In the genomic region with DNA sequence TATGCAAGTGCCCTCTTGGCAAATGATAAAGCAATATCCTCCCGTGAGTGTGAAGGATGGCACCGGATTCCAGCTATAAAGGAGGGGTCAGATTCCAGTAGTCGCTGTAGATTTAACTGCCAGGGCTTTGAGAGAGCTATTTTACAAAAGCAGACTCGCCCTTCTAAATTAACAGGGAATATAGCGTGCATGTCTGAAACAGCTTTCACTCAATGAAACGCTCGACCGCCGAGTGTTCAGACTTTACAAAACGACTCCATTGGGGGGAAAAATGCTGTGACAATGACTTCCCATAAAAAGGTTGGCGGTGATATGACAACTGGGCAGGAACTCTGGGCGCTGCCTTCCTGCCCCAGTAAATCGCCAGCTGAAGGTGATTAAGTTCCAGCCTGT, we compare ENCODE assay signal across 7 mouse cellular contexts. TPM values are rescaled to one million over a fixed set of nuclear protein-coding genes. Genes with fewer than 3 reads are reported as not detected.
DNase-seq lines count a peak whose midpoint lies in the region; ATAC-seq and TF ChIP-seq lines count a peak whose summit lies in the region.

No protein-coding gene starts in this region.

- H3K4me2 ChIP-seq in lung, embryonic 16.5 days (ENCODE audit: low read depth, low read length): peak overlapping the region; percentile 79
- H3K4me2 ChIP-seq in forebrain, embryonic 14.5 days (ENCODE audit: low read length): peak overlapping the region; percentile 75
- H3K4me2 ChIP-seq in limb, embryonic 13.5 days (replicated peaks): peak overlapping the region; percentile 85

- H3K27me3 ChIP-seq in lung, embryonic 16.5 days (ENCODE audit: control insufficient read depth, insufficient read depth, low read depth, low read length): no peaks in the 10 kb centered on the region
- H3K27me3 ChIP-seq in forebrain, embryonic 14.5 days (replicated peaks; ENCODE audit: control insufficient read depth, insufficient read depth, low read length): no peaks in the 10 kb centered on the region
- H3K27me3 ChIP-seq in limb, embryonic 13.5 days: no peaks in the 10 kb centered on the region
- H3K27me3 ChIP-seq in small intestine, adult 2 months (ENCODE audit: control insufficient read depth, insufficient read depth, low read length): peaks cover 5% of the 10 kb centered on the region; the same call in 1 of the 2 replicates

- no peak for TF ChIP-seq CTCF in small intestine, adult 2 months (IDR thresholded peaks at IDR 0.05; ENCODE audit: extremely low read depth, insufficient read length, insufficient replicate concordance, low read depth, low read length)

- H3K27ac ChIP-seq in lung, embryonic 16.5 days (ENCODE audit: low read length): peak overlapping the region; percentile 81
- H3K27ac ChIP-seq in forebrain, embryonic 14.5 days (ENCODE audit: low read depth, low read length): peak overlapping the region; percentile 91
- peak overlapping the region; percentile 67; the same call in 1 of the 2 replicates for H3K27ac ChIP-seq in limb, embryonic 13.5 days
- peak overlapping the region; percentile 19; the same call in 1 of the 2 replicates for H3K27ac ChIP-seq in small intestine, adult 2 months (ENCODE audit: insufficient read depth, low read depth, low read length)

- no peak for DNase-seq in lung, postnatal 4 days
- peak; percentile 52 for DNase-seq in forebrain, embryonic 14.5 days (ENCODE audit: low spot score)
- no peak for DNase-seq in right cerebral cortex, postnatal 36 days (ENCODE audit: low spot score in 2 of 2)
- DNase-seq in cerebellum, postnatal 4 days (ENCODE audit: low spot score in 2 of 2): no peak

- no peaks in the 10 kb centered on the region for H3K36me3 ChIP-seq in lung, embryonic 16.5 days (ENCODE audit: control insufficient read depth, insufficient read depth, low read length)
- H3K36me3 ChIP-seq in forebrain, embryonic 14.5 days (ENCODE audit: control insufficient read depth, insufficient read depth, low read length): no peaks in the 10 kb centered on the region
- 0 out of 2 replicates have a peak, but pooled peaks cover 5% of the 10 kb centered on the region for H3K36me3 ChIP-seq in limb, embryonic 13.5 days
- no peaks in the 10 kb centered on the region for H3K36me3 ChIP-seq in small intestine, adult 2 months (ENCODE audit: control insufficient read depth, insufficient read depth, low read length)

- no peak for ATAC-seq in lung, embryonic 16.5 days (ENCODE audit: low read depth)
- ATAC-seq in forebrain, embryonic 14.5 days: no peak
- no peak for ATAC-seq in limb, embryonic 13.5 days (ENCODE audit: low FRiP score, low read depth)

- under 1% methylated on average over 13 of the region's 13 CpGs for WGBS in lung, embryonic 16.5 days
- under 1% methylated on average over 13 of the region's 13 CpGs for WGBS in forebrain, embryonic 14.5 days
- under 1% methylated on average over 13 of the region's 13 CpGs for WGBS in limb, embryonic 13.5 days
- 3% methylated on average over 13 of the region's 13 CpGs for WGBS in small intestine, adult 2 months

- H3K4me1 ChIP-seq in lung, embryonic 16.5 days (replicated peaks; ENCODE audit: control insufficient read depth, insufficient read depth, low read length): peaks cover 4% of the 10 kb centered on the region; the same call in 1 of the 2 replicates
- H3K4me1 ChIP-seq in forebrain, embryonic 14.5 days (ENCODE audit: control insufficient read depth, insufficient read depth, low read length): peaks cover 7% of the 10 kb centered on the region; the same call in 1 of the 2 replicates
- H3K4me1 ChIP-seq in limb, embryonic 13.5 days: peaks cover 15% of the 10 kb centered on the region
- H3K4me1 ChIP-seq in small intestine, adult 2 months (ENCODE audit: control insufficient read depth, insufficient read depth, insufficient read length, low read length): peaks cover 3% of the 10 kb centered on the region; the same call in 1 of the 2 replicates

- H3K9ac ChIP-seq in lung, embryonic 16.5 days (ENCODE audit: low read length): peak overlapping the region; percentile 83
- peak overlapping the region; percentile 92 for H3K9ac ChIP-seq in forebrain, embryonic 14.5 days (ENCODE audit: low read length)
- peak overlapping the region; percentile 87 for H3K9ac ChIP-seq in limb, embryonic 13.5 days

- no peak for TF ChIP-seq POLR2A in small intestine, adult 2 months (IDR thresholded peaks at IDR 0.05; ENCODE audit: low read depth, low read length)

- H3K9me3 ChIP-seq in lung, embryonic 16.5 days (ENCODE audit: control insufficient read depth, low read length): no peaks in the 10 kb centered on the region
- H3K9me3 ChIP-seq in forebrain, embryonic 14.5 days (replicated peaks; ENCODE audit: control insufficient read depth, low read length): no peaks in the 10 kb centered on the region
- no peaks in the 10 kb centered on the region for H3K9me3 ChIP-seq in limb, embryonic 13.5 days

- H3K4me3 ChIP-seq in lung, embryonic 16.5 days (ENCODE audit: low read length): peak overlapping the region; percentile 78
- peak overlapping the region; percentile 80 for H3K4me3 ChIP-seq in forebrain, embryonic 14.5 days (ENCODE audit: low read depth, low read length)
- peak overlapping the region; percentile 78 for H3K4me3 ChIP-seq in limb, embryonic 13.5 days
- peak overlapping the region; percentile 85 for H3K4me3 ChIP-seq in small intestine, adult 2 months (ENCODE audit: low read depth, low read length)

RNA-seq across cellular contexts. Expression of a gene that starts 0.6 kb away (rescaled TPM):
- polyA plus RNA-seq in lung, embryonic 16.5 days (2015; fragmentation: Nextera tagmentation; extraction: Ambion mirVana): 8.0 and 8.6 TPM in 2 replicates
- 15.3 and 23.8 TPM in 2 replicates for polyA plus RNA-seq in forebrain, embryonic 14.5 days (2014; fragmentation: Nextera tagmentation; extraction: Ambion mirVana)
- polyA plus RNA-seq in limb, embryonic 13.5 days (2015; fragmentation: Nextera tagmentation; extraction: Ambion mirVana): 15.7 and 15.9 TPM in 2 replicates
- 1.4 and 1.6 TPM in 2 replicates for polyA plus RNA-seq in small intestine, adult 2 months (2012; rRNA removed)

RNA-seq across cellular contexts. Expression of a gene that starts 50.7 kb away (rescaled TPM):
- polyA plus RNA-seq in lung, embryonic 16.5 days (2015; fragmentation: Nextera tagmentation; extraction: Ambion mirVana): 42.2 and 42.5 TPM in 2 replicates
- polyA plus RNA-seq in forebrain, embryonic 14.5 days (2014; fragmentation: Nextera tagmentation; extraction: Ambion mirVana): 30.6 and 34.6 TPM in 2 replicates
- 51.5 and 58.8 TPM in 2 replicates for polyA plus RNA-seq in limb, embryonic 13.5 days (2015; fragmentation: Nextera tagmentation; extraction: Ambion mirVana)
- polyA plus RNA-seq in small intestine, adult 2 months (2012; rRNA removed): 1.4 and 2.6 TPM in 2 replicates

Comparison
In these comparisons a context has a peak if more than half of its experiments do, and no peak if none do; other contexts are left out.
1. H3K27ac ChIP-seq: peak in every context shown above with its lines; median percentile 91 in forebrain, embryonic 14.5 days; 81 in lung, embryonic 16.5 days; 67 in limb, embryonic 13.5 days; 19 in small intestine, adult 2 months.